Comparison of ENCODE assay signal across 26 mouse cellular contexts in genomic region chr6:52581081-52581480, GRCm38 (mm10). TPM values are rescaled to one million over a fixed set of nuclear protein-coding genes. Genes with fewer than 3 reads are reported as not detected.
A peak's percentile ranks its signal among the peaks of the same experiment; 100 is the strongest.
DNase-seq lines count a peak whose midpoint lies in the region; ATAC-seq lines count a peak whose summit lies in the region.
"Had no signal": no experiment of that assay in that cellular context is flagged by ENCODE, and none has a peak within 500 bp of the region (broad histone marks: within the 10 kb centered on the region; RNA-seq: fewer than 3 reads in every experiment).

No protein-coding gene starts in this region.

- H3K4me3 ChIP-seq in embryonic facial prominence, embryonic 14.5 days (ENCODE audit: low read depth, low read length) = no peak overlapping the region
- H3K4me3 ChIP-seq in embryonic facial prominence, embryonic 10.5 days = no peak overlapping the region
- H3K4me3 ChIP-seq in hindbrain, embryonic 14.5 days (replicated peaks; ENCODE audit: low read length) = no peak overlapping the region
- H3K4me3 ChIP-seq: embryonic facial prominence, embryonic 12.5 days; erythroblast, embryonic 14.5 days; forebrain, embryonic 12.5 days; forebrain, embryonic 15.5 days; heart, embryonic 12.5 days; heart, embryonic 15.5 days; hindbrain, embryonic 10.5 days; hindbrain, embryonic 15.5 days; intestine, embryonic 15.5 days had no signal

- no peaks in the 10 kb centered on the region for H3K9me3 ChIP-seq in embryonic facial prominence, embryonic 14.5 days (ENCODE audit: control insufficient read depth, low read length)
- H3K9me3 ChIP-seq in embryonic facial prominence, embryonic 10.5 days = no peaks in the 10 kb centered on the region
- H3K9me3 ChIP-seq in hindbrain, embryonic 14.5 days (ENCODE audit: control insufficient read depth, low read length) = no peaks in the 10 kb centered on the region
- H3K9me3 ChIP-seq: embryonic facial prominence, embryonic 12.5 days; forebrain, embryonic 12.5 days; forebrain, embryonic 15.5 days; heart, embryonic 12.5 days; heart, embryonic 15.5 days; hindbrain, embryonic 10.5 days; hindbrain, embryonic 15.5 days; intestine, embryonic 15.5 days had no signal

- no peak overlapping the region for H3K27ac ChIP-seq in embryonic facial prominence, embryonic 14.5 days (replicated peaks; ENCODE audit: low read depth, low read length)
- no peak overlapping the region for H3K27ac ChIP-seq in embryonic facial prominence, embryonic 10.5 days (replicated peaks)
- H3K27ac ChIP-seq in hindbrain, embryonic 14.5 days = no peak overlapping the region
- H3K27ac ChIP-seq: embryonic facial prominence, embryonic 12.5 days; forebrain, embryonic 12.5 days; forebrain, embryonic 15.5 days; heart, embryonic 15.5 days; hindbrain, embryonic 10.5 days; hindbrain, embryonic 15.5 days; intestine, embryonic 15.5 days had no signal

- no peaks in the 10 kb centered on the region for H3K27me3 ChIP-seq in embryonic facial prominence, embryonic 14.5 days (replicated peaks; ENCODE audit: control insufficient read depth, insufficient read depth, low read length)
- no peaks in the 10 kb centered on the region for H3K27me3 ChIP-seq in embryonic facial prominence, embryonic 10.5 days (replicated peaks; ENCODE audit: low read depth, poor library complexity, severe bottlenecking)
- no peaks in the 10 kb centered on the region; the same call in 1 of the 2 replicates for H3K27me3 ChIP-seq in hindbrain, embryonic 14.5 days (ENCODE audit: control insufficient read depth, insufficient read depth, low read length)
- H3K27me3 ChIP-seq: embryonic facial prominence, embryonic 12.5 days; heart, embryonic 12.5 days; heart, embryonic 15.5 days; intestine, embryonic 15.5 days had no signal

- ATAC-seq in embryonic facial prominence, embryonic 14.5 days (ENCODE audit: low read depth) = no peak
- no peak for ATAC-seq in hindbrain, embryonic 14.5 days (ENCODE audit: low FRiP score)
- no peak for ATAC-seq in inflammation-experienced regulatory T-cells, adult 6 months
- ATAC-seq: activated CD4-positive, CD25-positive, alpha-beta regulatory T cell, adult 4 months; CD4-positive, CD25-positive, alpha-beta regulatory T cell, adult 4 months; forebrain, embryonic 15.5 days had no signal

- H3K4me2 ChIP-seq in embryonic facial prominence, embryonic 14.5 days (ENCODE audit: low read depth, low read length) = no peak overlapping the region
- no peak overlapping the region for H3K4me2 ChIP-seq in hindbrain, embryonic 14.5 days (replicated peaks)
- H3K4me2 ChIP-seq: embryonic facial prominence, embryonic 12.5 days; forebrain, embryonic 12.5 days; forebrain, embryonic 15.5 days; heart, embryonic 12.5 days; heart, embryonic 15.5 days; hindbrain, embryonic 15.5 days; intestine, embryonic 15.5 days had no signal

- no peaks in the 10 kb centered on the region for H3K4me1 ChIP-seq in embryonic facial prominence, embryonic 14.5 days (ENCODE audit: control insufficient read depth, insufficient read depth, low read length)
- peaks cover 10% of the 10 kb centered on the region for H3K4me1 ChIP-seq in embryonic facial prominence, embryonic 10.5 days
- 0 out of 2 replicates have a peak, but pooled peaks cover 7% of the 10 kb centered on the region for H3K4me1 ChIP-seq in hindbrain, embryonic 14.5 days (replicated peaks; ENCODE audit: control insufficient read depth, insufficient read depth, low read length)
- H3K4me1 ChIP-seq: embryonic facial prominence, embryonic 12.5 days; heart, embryonic 15.5 days had no signal

- WGBS in embryonic facial prominence, embryonic 14.5 days = 76% methylated on average over 4 of the region's 4 CpGs
- WGBS in embryonic facial prominence, embryonic 10.5 days = 89% methylated on average over 4 of the region's 4 CpGs
- WGBS in hindbrain, embryonic 14.5 days = 91% methylated on average over 4 of the region's 4 CpGs

- H3K9ac ChIP-seq in embryonic facial prominence, embryonic 14.5 days (ENCODE audit: low read depth, low read length) = no peak overlapping the region
- H3K9ac ChIP-seq in hindbrain, embryonic 14.5 days = no peak overlapping the region
- H3K9ac ChIP-seq: embryonic facial prominence, embryonic 12.5 days; forebrain, embryonic 12.5 days; forebrain, embryonic 15.5 days; heart, embryonic 12.5 days; heart, embryonic 15.5 days; hindbrain, embryonic 15.5 days; intestine, embryonic 15.5 days had no signal

- DNase-seq in embryonic facial prominence, embryonic 14.5 days (ENCODE audit: low spot score) = peak; percentile 44
- no peak for DNase-seq in embryonic facial prominence, embryonic 10.5 days (ENCODE audit: low spot score)
- DNase-seq in 416B (ENCODE audit: low read depth) (peak; percentile 87), adipocyte (ENCODE audit: low spot score) (peak; percentile 35)
- peak; percentile 13 for DNase-seq in lung, postnatal 14 days
- DNase-seq in hindbrain, embryonic 14.5 days (ENCODE audit: low spot score) = no peak
- DNase-seq in cerebellum, postnatal 25 days = no peak
- DNase-seq: adrenal gland, postnatal 10 days; cerebellum, adult 2 months; cerebellum, adult 9-11 months; gastrocnemius, postnatal 25 days; heart, adult 18-20 months; heart, postnatal 10 days; heart, postnatal 36 days had no signal

- no peaks in the 10 kb centered on the region for H3K36me3 ChIP-seq in embryonic facial prominence, embryonic 14.5 days (ENCODE audit: control insufficient read depth, insufficient read depth, low read length)
- H3K36me3 ChIP-seq in embryonic facial prominence, embryonic 10.5 days (replicated peaks) = no peaks in the 10 kb centered on the region
- no peaks in the 10 kb centered on the region for H3K36me3 ChIP-seq in hindbrain, embryonic 14.5 days (replicated peaks; ENCODE audit: control insufficient read depth, insufficient read depth)
- H3K36me3 ChIP-seq: embryonic facial prominence, embryonic 12.5 days; forebrain, embryonic 12.5 days; forebrain, embryonic 15.5 days; heart, embryonic 12.5 days; heart, embryonic 15.5 days; hindbrain, embryonic 10.5 days; hindbrain, embryonic 15.5 days; intestine, embryonic 15.5 days had no signal

RNA-seq across cellular contexts. Expression of gene Hibadh, which starts 59.1 kb away (rescaled TPM):
- polyA plus RNA-seq in embryonic facial prominence, embryonic 14.5 days (2014; fragmentation: Nextera tagmentation; extraction: Ambion mirVana) = 62.1 and 65.4 TPM in 2 replicates
- polyA plus RNA-seq in embryonic facial prominence, embryonic 10.5 days (2016; fragmentation: Nextera tagmentation; extraction: Ambion mirVana) = 80.1 and 81.6 TPM in 2 replicates
- 45.3 and 48.0 TPM in 2 replicates for polyA plus RNA-seq in hindbrain, embryonic 14.5 days (2014; fragmentation: Nextera tagmentation; extraction: Ambion mirVana)
- polyA plus RNA-seq in inflammation-experienced regulatory T-cells, adult 6 months (2017; shearing (Covaris generic)) = 10 to 100 TPM; 39.6 to 46.1 (median 42.5) TPM

Comparison
In these comparisons a context has a peak if more than half of its experiments do, and no peak if none do; other contexts are left out.
1. DNase-seq: peak in embryonic facial prominence, embryonic 14.5 days (single experiment), 416B (single experiment), adipocyte (single experiment) and lung, postnatal 14 days (single experiment); none in embryonic facial prominence, embryonic 10.5 days (single experiment), hindbrain, embryonic 14.5 days (single experiment) and cerebellum, postnatal 25 days (0 of 2).